Mouse (Mus musculus) C3H10T1/2 (cell line): ENCODE data around the gene Uba3. TPM values are rescaled to one million over a fixed set of nuclear protein-coding genes. Genes with fewer than 3 reads are reported as not detected.

Experiments
- polyA plus RNA-seq, 2 experiments: library from polyadenylated mRNA; unstranded; fragments of >200 nt; fragmentation: generic; extraction: Trizol; gene quantifications; one replicate each; pipeline ENCODE4 v1.2.1; 2012; ENCODE audit warnings: missing spikeins in 2 of 2

Uba3 gene
- polyA plus RNA-seq, result 1 to 10 TPM; 2.0 to 9.5 TPM

GRCm38 (mm10) chr6:97205439-97205885, at the start of gene Uba3:
TSS of gene Uba3 (minus strand) at chr6:97205647.

GRCm38 (mm10) chr6:97252711-97253221, 47.3 kb upstream of the Uba3 start, which contains the start of gene Lmod3:
TSS of gene Lmod3 (minus strand) at chr6:97252759.

GRCm38 (mm10) chr6:97210191-97210961, 4.9 kb upstream of the Uba3 start, which contains the start of gene Arl6ip5:
TSS of gene Arl6ip5 (plus strand) at chr6:97210689.

GRCm38 (mm10) chr6:97178491-97179366, 26.7 kb downstream of the Uba3 start, which contains the start of gene Tmf1:
TSS of gene Tmf1 (minus strand) at chr6:97179122.

GRCm38 (mm10) chr6:97148383-97149251, 56.8 kb downstream of the Uba3 start, which contains the start of gene Eogt:
TSS of gene Eogt (minus strand) at chr6:97149182.

Other genes starting within 250 kb of the Uba3 start
- gene Fam19a4, start 145.2 kb downstream of the Uba3 start, polyA plus RNA-seq, result not detected
- gene Eogt, start 56.5 kb downstream of the Uba3 start, polyA plus RNA-seq, result 1 to 10 TPM in 1 of 2 experiments, under 1 TPM in 1; 0.22 to 1.9 TPM
- 1 to 10 TPM in 1 of 2 experiments, under 1 TPM in 1; 0.34 to 2.3 TPM for gene Tmf1, start 26.5 kb downstream of the Uba3 start, polyA plus RNA-seq
- 100 to 1,000 TPM in 1 of 2 experiments, 10 to 100 TPM in 1; 99.8 to 157 TPM for gene Arl6ip5, start 5.0 kb upstream of the Uba3 start, polyA plus RNA-seq
- under 1 TPM in 1 of 2 experiments, not detected in 1; 0.04 TPM for gene Lmod3, start 47.1 kb upstream of the Uba3 start, polyA plus RNA-seq